Mouse (Mus musculus) spleen, adult 2 months (tissue): ENCODE data around the gene Pknox2. TPM values are rescaled to one million over a fixed set of nuclear protein-coding genes. Genes with fewer than 3 reads are reported as not detected.

Source experiments
- DNase-seq, 2 experiments: peaks; one replicate each; pipeline versions ENCODE4 v3.0.0 to v3.0.0-alpha.2; 2012 to 2021; ENCODE audit warnings: low spot score in 2 of 2, low read depth in 1 of 2
- H3K27ac ChIP-seq: fragments of 200-500 bp; 2 replicates; pipeline ENCODE4 v1.5.1; 2012; ENCODE audit warnings: low read length, inconsistent platforms; ENCODE audit not compliant: insufficient read depth
- H3K27me3 ChIP-seq: fragments of 200-500 bp; 2 replicates; pipeline ENCODE4 v1.6.1; 2012; ENCODE audit warnings: mild to moderate bottlenecking, moderate library complexity, low read length, inconsistent platforms; ENCODE audit not compliant: control insufficient read depth, insufficient read depth
- H3K36me3 ChIP-seq: fragments of 200-500 bp; 2 replicates; pipeline ENCODE4 v1.6.1; 2012; ENCODE audit warnings: mild to moderate bottlenecking, low read length, inconsistent platforms; ENCODE audit not compliant: control insufficient read depth, insufficient read depth
- H3K4me1 ChIP-seq: fragments of 200-500 bp; 2 replicates; pipeline ENCODE4 v1.6.1; 2011; ENCODE audit warnings: inconsistent platforms; ENCODE audit not compliant: control insufficient read depth, insufficient read depth, insufficient read length
- H3K4me3 ChIP-seq: fragments of 200-500 bp; 2 replicates; pipeline ENCODE4 v1.5.1; 2011; ENCODE audit warnings: mild to moderate bottlenecking, inconsistent platforms; ENCODE audit not compliant: insufficient read depth, insufficient read length; ENCODE audit errors: extremely low read depth
- CTCF ChIP-seq: fragments of 200-500 bp; IDR thresholded peaks from 2 replicates; pipeline ENCODE4 v1.5.1; 2011; ENCODE audit warnings: mild to moderate bottlenecking, inconsistent platforms; ENCODE audit not compliant: insufficient read depth, insufficient read length, insufficient replicate concordance; ENCODE audit errors: extremely low read depth
- POLR2A ChIP-seq: fragments of 200-500 bp; IDR thresholded peaks from 2 replicates; pipeline ENCODE4 v1.6.1; 2011; ENCODE audit warnings: low read depth, low read length, inconsistent platforms
- WGBS: fragments of 180-500 bp; shearing (Covaris S2); methylation state at CpG from one replicate; pipeline ENCODE4 v1.1.7; 2018; 5-methylcytosine and 5-hydroxymethylcytosine counted together
- polyA plus RNA-seq: library from polyadenylated mRNA; depleted of rRNA; stranded (reverse); fragments of >200 nt; gene quantifications from 2 replicates; pipeline ENCODE4 v1.2.3, GENCODE M21; 2012

The Pknox2 gene
- polyA plus RNA-seq, 1 experiment = 2.9 TPM

- Histone ChIP-seq H3K4me3 (no peak overlapping the region), H3K36me3 (no peaks in the 10 kb centered on the region), H3K27me3 (no peaks in the 10 kb centered on the region), H3K27ac (no peak overlapping the region), H3K4me1 (no peaks in the 10 kb centered on the region)
- WGBS = 83% methylated on average over 8 of the region's 8 CpGs
- TF ChIP-seq CTCF (no peak), POLR2A (no peak)
- no peak for DNase-seq
Observed at GRCm38 (mm10) chr9:37177551-37177950, 30.3 kb upstream of the Pknox2 start.

GRCm38 (mm10) chr9:37177107-37177506, 29.9 kb upstream of the Pknox2 start:
- H3K27me3 ChIP-seq = no peaks in the 10 kb centered on the region
- no peak overlapping the region for H3K27ac ChIP-seq
- WGBS = 5% methylated on average over 5 of the region's 5 CpGs
- no peaks in the 10 kb centered on the region for H3K36me3 ChIP-seq
- H3K4me1 ChIP-seq = no peaks in the 10 kb centered on the region
- no peak for TF ChIP-seq POLR2A
- TF ChIP-seq CTCF = peak; percentile 80
- no peak overlapping the region for H3K4me3 ChIP-seq
- DNase-seq = peak; percentile 14 to 51

- no peaks in the 10 kb centered on the region for H3K4me1 ChIP-seq
- no peak for DNase-seq
Observed at GRCm38 (mm10) chr9:37176002-37176401, 28.8 kb upstream of the Pknox2 start.

GRCm38 (mm10) chr9:37173376-37173775, 26.2 kb upstream of the Pknox2 start:
- TF ChIP-seq CTCF (no peak), POLR2A (no peak)
- WGBS = 69% methylated on average over 5 of the region's 5 CpGs
- Histone ChIP-seq H3K4me3 (no peak overlapping the region), H3K36me3 (no peaks in the 10 kb centered on the region), H3K27me3 (no peaks in the 10 kb centered on the region), H3K27ac (no peak overlapping the region), H3K4me1 (no peaks in the 10 kb centered on the region)
- DNase-seq = no peak

More at GRCm38 (mm10) chr9:37176002-37176401, 28.8 kb upstream of the Pknox2 start:
- no peaks in the 10 kb centered on the region for H3K36me3 ChIP-seq
- H3K27me3 ChIP-seq = no peaks in the 10 kb centered on the region
- TF ChIP-seq CTCF (no peak), POLR2A (no peak)
- H3K27ac ChIP-seq = no peak overlapping the region
- 58% methylated on average over 3 of the region's 3 CpGs for WGBS
- no peak overlapping the region for H3K4me3 ChIP-seq

GRCm38 (mm10) chr9:37166899-37167298, 19.7 kb upstream of the Pknox2 start:
- Histone ChIP-seq H3K36me3 (no peaks in the 10 kb centered on the region), H3K27ac (no peak overlapping the region)

GRCm38 (mm10) chr9:37160686-37161085, 13.5 kb upstream of the Pknox2 start:
- Histone ChIP-seq H3K4me1 (no peaks in the 10 kb centered on the region), H3K36me3 (no peaks in the 10 kb centered on the region), H3K27ac (no peak overlapping the region), H3K4me3 (no peak overlapping the region), H3K27me3 (no peaks in the 10 kb centered on the region)
- 80% methylated on average over 2 of the region's 2 CpGs for WGBS
- no peak for DNase-seq
- no peak for TF ChIP-seq POLR2A
- no peak for TF ChIP-seq CTCF

More at GRCm38 (mm10) chr9:37166899-37167298, 19.7 kb upstream of the Pknox2 start:
- no peak for TF ChIP-seq CTCF
- TF ChIP-seq POLR2A = no peak
- 83% methylated on average over 2 of the region's 2 CpGs for WGBS
- H3K27me3 ChIP-seq = no peaks in the 10 kb centered on the region
- no peak overlapping the region for H3K4me3 ChIP-seq
- H3K4me1 ChIP-seq = no peaks in the 10 kb centered on the region
- no peak for DNase-seq

GRCm38 (mm10) chr9:37147886-37148285, 679 bp upstream of the Pknox2 start:
- no peak overlapping the region for H3K4me3 ChIP-seq
- DNase-seq = no peak
- peaks cover 22% of the 10 kb centered on the region for H3K27me3 ChIP-seq
- H3K27ac ChIP-seq = no peak overlapping the region
- H3K36me3 ChIP-seq = no peaks in the 10 kb centered on the region
- 76% methylated on average over 4 of the region's 4 CpGs for WGBS
- TF ChIP-seq POLR2A (no peak), CTCF (no peak)
- H3K4me1 ChIP-seq = peaks cover 12% of the 10 kb centered on the region
